Mouse (Mus musculus): ENCODE data around the gene Mllt3.

- TF ChIP-seq CTCF (IDR thresholded peaks at IDR 0.05; ENCODE audit: extremely low read depth, insufficient read depth, insufficient read length, insufficient replicate concordance) (no peak), POLR2A (IDR thresholded peaks at IDR 0.05; ENCODE audit: low read depth, low read length) (no peak)
Observed at GRCm38 (mm10) chr4:87939474-87940154, 93.5 kb downstream of the Mllt3 start.
